Mouse (Mus musculus) neural tube, postnatal 0 days (tissue): ENCODE data around the gene Zpld1. TPM values are rescaled to one million over a fixed set of nuclear protein-coding genes. Genes with fewer than 3 reads are reported as not detected.

Experiments
- polyA plus RNA-seq: library from polyadenylated mRNA; unstranded; fragments of >200 nt; fragmentation: Nextera tagmentation; extraction: Ambion mirVana; gene quantifications from 2 replicates; pipeline ENCODE4 v1.2.1, GENCODE M21; 2015

Zpld1 gene
- 0.50 and 0.93 TPM in 2 replicates for polyA plus RNA-seq

GRCm38 (mm10) chr16:55297886-55298285 is at the start of gene Zpld1:
Zpld1 (minus strand) TSS chr16:55297986.

